ENCODE assay signal across 16 mouse cellular contexts in the genomic region with DNA sequence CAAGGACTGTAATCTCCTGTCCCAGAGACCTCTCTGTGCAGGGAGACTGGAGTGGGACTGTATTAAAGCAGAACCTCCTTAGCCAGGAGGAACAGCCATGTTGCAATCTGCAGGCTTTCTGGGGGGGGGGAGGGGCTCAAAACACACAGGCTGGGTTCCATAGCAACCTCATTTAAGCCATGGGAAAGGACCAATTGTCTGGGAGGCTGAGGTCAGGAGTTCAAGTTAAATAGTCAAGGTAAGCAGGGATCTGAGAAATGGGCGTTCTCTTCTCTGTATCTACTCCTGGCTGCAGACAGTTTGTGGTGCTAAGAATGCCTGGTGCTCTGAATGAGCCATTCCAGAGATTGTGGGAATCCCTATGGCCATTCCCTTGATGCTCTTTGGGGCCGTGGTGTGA.
"Had no signal": no experiment of that assay in that cellular context is flagged by ENCODE, and none has a peak within 500 bp of the region (broad histone marks: within the 10 kb centered on the region; RNA-seq: fewer than 3 reads in every experiment).

No protein-coding gene starts in this region.

- DNase-seq: heart, postnatal 10 days; heart, postnatal 14 days; heart, postnatal 36 days; heart, postnatal 4 days; kidney, adult 11 months; kidney, adult 18-20 months; kidney, adult 2 months; kidney, adult 8-10 months; kidney, adult 9 months; kidney, postnatal 10 days; kidney, postnatal 14 days; kidney, postnatal 25 days; kidney, postnatal 36 days; kidney, postnatal 4 days; layer of hippocampus, adult 9-11 months; layer of hippocampus, postnatal 36 days had no signal
